Mouse (Mus musculus) cortical plate, adult 2 months (tissue): Measurements from ENCODE around the gene Leo1.

Experiments used
- CTCF ChIP-seq: fragments of 200-500 bp; IDR thresholded peaks from 2 replicates; pipeline ENCODE4 v1.5.1; 2011; ENCODE audit warnings: mild to moderate bottlenecking, control low read depth, low read length; ENCODE audit not compliant: insufficient read depth; ENCODE audit errors: extremely low read depth
- POLR2A ChIP-seq: fragments of 200-500 bp; IDR thresholded peaks from 2 replicates; pipeline ENCODE4 v1.6.1; 2011; ENCODE audit warnings: mild to moderate bottlenecking, low read length, control low read depth; ENCODE audit not compliant: insufficient read depth; ENCODE audit errors: extremely low read depth

GRCm38 (mm10) chr9:75414204-75414603 lies 27.1 kb upstream of the Leo1 start:
- TF ChIP-seq CTCF, result no peak
- no peak for TF ChIP-seq POLR2A
